Mouse (Mus musculus) stomach, embryonic 16.5 days (tissue): ENCODE data around the gene Dennd1b. TPM values are rescaled to one million over a fixed set of nuclear protein-coding genes. Genes with fewer than 3 reads are reported as not detected.

Experiments used
- ATAC-seq: fragments of 200-750 bp; cut with Nextera tagmentation; 2 replicates; pipeline ENCODE4 v1.8.0; 2017; ENCODE audit warnings: moderate number of reproducible peaks, moderate TSS enrichment; ENCODE audit not compliant: insufficient read depth, low FRiP score
- H3K27ac ChIP-seq: fragments of 300-500 bp; sonication (generic); 2 replicates; pipeline ENCODE4 v1.5.1; 2014; ENCODE audit warnings: low read length
- H3K27me3 ChIP-seq: fragments of 300-500 bp; sonication (generic); 2 replicates; pipeline ENCODE4 v1.6.1; 2014; ENCODE audit warnings: low read length, control low read depth, mixed read lengths; ENCODE audit not compliant: control insufficient read depth, insufficient read depth
- H3K36me3 ChIP-seq: fragments of 300-500 bp; sonication (generic); 2 replicates; pipeline ENCODE4 v1.6.1; 2014; ENCODE audit warnings: low read length; ENCODE audit not compliant: control insufficient read depth, insufficient read depth
- H3K4me1 ChIP-seq: fragments of 300-500 bp; sonication (generic); 2 replicates; pipeline ENCODE4 v1.6.1; 2014; ENCODE audit warnings: low read length, control low read depth, mixed read lengths; ENCODE audit not compliant: control insufficient read depth, insufficient read depth
- H3K4me2 ChIP-seq: fragments of 300-500 bp; sonication (generic); 2 replicates; pipeline ENCODE4 v1.6.1; 2014; ENCODE audit warnings: low read depth, low read length, mixed read lengths
- H3K4me3 ChIP-seq: fragments of 300-500 bp; sonication (generic); replicated peaks from 2 replicates; pipeline ENCODE4 v1.5.1; 2014; ENCODE audit warnings: mild to moderate bottlenecking, low read length
- H3K9ac ChIP-seq: fragments of 300-500 bp; sonication (generic); 2 replicates; pipeline ENCODE4 v1.6.1; 2014; ENCODE audit warnings: low read length
- H3K9me3 ChIP-seq: fragments of 300-500 bp; sonication (generic); replicated peaks from 2 replicates; pipeline ENCODE4 v1.6.1; 2016; ENCODE audit warnings: low read length, control low read depth; ENCODE audit not compliant: control insufficient read depth
- WGBS: fragments of 180-500 bp; shearing (Covaris S2); extraction: QIAGEN DNeasy Blood & Tissue Kit; methylation state at CpG from one replicate; pipeline ENCODE4 v1.1.7; 2014; 5-methylcytosine and 5-hydroxymethylcytosine counted together
- polyA plus RNA-seq: library from polyadenylated mRNA; unstranded; fragments of >200 nt; fragmentation: Nextera tagmentation; extraction: Ambion mirVana; gene quantifications from 2 replicates; pipeline ENCODE4 v1.2.1, GENCODE M21; 2015

The Dennd1b gene
- polyA plus RNA-seq, 1 experiment from 2014 or later = 7.1 TPM

GRCm38 (mm10) chr1:139206259-139206658 is 243.0 kb downstream of the Dennd1b start:
- Histone ChIP-seq H3K9me3 (no peaks in the 10 kb centered on the region), H3K36me3 (no peaks in the 10 kb centered on the region), H3K4me3 (no peak overlapping the region), H3K9ac (no peak overlapping the region), H3K4me2 (no peak overlapping the region), H3K27me3 (no peaks in the 10 kb centered on the region), H3K27ac (no peak overlapping the region), H3K4me1 (peaks cover 8% of the 10 kb centered on the region)
- no peak for ATAC-seq
- 60% methylated on average over 4 of the region's 4 CpGs for WGBS

GRCm38 (mm10) chr1:139209796-139210195 is 246.6 kb downstream of the Dennd1b start:
- Histone ChIP-seq H3K4me1 (peaks cover 8% of the 10 kb centered on the region), H3K4me2 (0 out of 2 replicates have a peak overlapping the region, but pooled peaks have one; percentile 0), H3K36me3 (no peaks in the 10 kb centered on the region), H3K4me3 (no peak overlapping the region), H3K9ac (no peak overlapping the region), H3K27me3 (no peaks in the 10 kb centered on the region), H3K27ac (peak overlapping the region; percentile 62), H3K9me3 (no peaks in the 10 kb centered on the region)
- WGBS = 18% methylated on average over 7 of the region's 7 CpGs
- ATAC-seq = peak; percentile 62; the same call in 1 of the 2 replicates

- Histone ChIP-seq H3K4me1 (peaks cover 11% of the 10 kb centered on the region), H3K36me3 (no peaks in the 10 kb centered on the region), H3K9ac (no peak overlapping the region), H3K4me3 (no peak overlapping the region), H3K27me3 (no peaks in the 10 kb centered on the region), H3K4me2 (no peak overlapping the region), H3K27ac (peak overlapping the region; percentile 60), H3K9me3 (no peaks in the 10 kb centered on the region)
- WGBS = 47% methylated on average over 4 of the region's 4 CpGs
- ATAC-seq = no peak
Measured at GRCm38 (mm10) chr1:139210505-139210904, 247.3 kb downstream of the Dennd1b start.

- H3K9me3 ChIP-seq = no peaks in the 10 kb centered on the region
- no peak for ATAC-seq
- no peaks in the 10 kb centered on the region for H3K27me3 ChIP-seq
- H3K36me3 ChIP-seq = no peaks in the 10 kb centered on the region
- peak overlapping the region; percentile 31 for H3K9ac ChIP-seq
- 65% methylated on average over 8 of the region's 8 CpGs for WGBS
- H3K4me1 ChIP-seq = peaks cover 14% of the 10 kb centered on the region
- H3K27ac ChIP-seq = peak overlapping the region; percentile 85
- H3K4me3 ChIP-seq = no peak overlapping the region
- no peak overlapping the region for H3K4me2 ChIP-seq
Measured at GRCm38 (mm10) chr1:139215311-139215710, 252.1 kb downstream of the Dennd1b start.

- Histone ChIP-seq H3K27ac (peak overlapping the region; percentile 77), H3K9me3 (no peaks in the 10 kb centered on the region), H3K27me3 (no peaks in the 10 kb centered on the region), H3K4me2 (no peak overlapping the region), H3K36me3 (no peaks in the 10 kb centered on the region), H3K4me3 (no peak overlapping the region), H3K4me1 (peaks cover 5% of the 10 kb centered on the region; the same call in 1 of the 2 replicates), H3K9ac (no peak overlapping the region)
- ATAC-seq = peak; percentile 76; the same call in 1 of the 2 replicates
- 46% methylated on average over 4 of the region's 4 CpGs for WGBS
Measured at GRCm38 (mm10) chr1:139223804-139224203, 260.6 kb downstream of the Dennd1b start.

- no peaks in the 10 kb centered on the region for H3K9me3 ChIP-seq
- H3K36me3 ChIP-seq = no peaks in the 10 kb centered on the region
- peak overlapping the region; percentile 77 for H3K27ac ChIP-seq
- H3K4me3 ChIP-seq = no peak overlapping the region
- H3K4me2 ChIP-seq = no peak overlapping the region
- H3K27me3 ChIP-seq = no peaks in the 10 kb centered on the region
- peaks cover 5% of the 10 kb centered on the region; the same call in 1 of the 2 replicates for H3K4me1 ChIP-seq
- ATAC-seq = peak; percentile 88; the same call in 1 of the 2 replicates
- no peak overlapping the region for H3K9ac ChIP-seq
- 45% methylated on average over 6 of the region's 6 CpGs for WGBS
Measured at GRCm38 (mm10) chr1:139224309-139224949, 261.2 kb downstream of the Dennd1b start.

Other genes with a start within 250 kb of the Dennd1b start
- gene Lhx9, start 114.9 kb upstream of the Dennd1b start, polyA plus RNA-seq = 0.87 and 1.2 TPM in 2 replicates
- gene 2310009B15Rik, start 106.6 kb upstream of the Dennd1b start, polyA plus RNA-seq = 29.9 and 39.6 TPM in 2 replicates